Mouse (Mus musculus): ENCODE measurements around the gene Gtf2i.

GRCm38 (mm10) chr5:134322355-134322754 lies 7.8 kb upstream of the Gtf2i start:
- no peak for TF ChIP-seq POLR2A (IDR thresholded peaks at IDR 0.05; ENCODE audit: borderline replicate concordance, extremely low read depth, insufficient read depth, insufficient read length, poor library complexity, severe bottlenecking)
- no peak for TF ChIP-seq CTCF (IDR thresholded peaks at IDR 0.05; ENCODE audit: borderline replicate concordance, extremely low read depth, insufficient read depth, insufficient read length)

Measured in brain, embryonic 14.5 days (tissue).